Mouse (Mus musculus) urinary bladder, postnatal 25 days (tissue): Measurements from ENCODE around the gene 1700014D04Rik.
"Not testable (repeated sequence)": the region's sequence is repeated elsewhere in the genome, so short reads cannot be mapped to it uniquely, and the experiment has no call there.

Experiments
- DNase-seq: peaks from one replicate; pipeline ENCODE4 v3.0.0; 2022; ENCODE audit warnings: low spot score

1700014D04Rik gene

GRCm38 (mm10) chr13:59746711-59747110 lies at the start of gene 1700014D04Rik:
1700014D04Rik (minus strand) TSS chr13:59746752.
- no peak for DNase-seq

- no peak for DNase-seq
Measured at GRCm38 (mm10) chr13:59795807-59796465, 49.4 kb upstream of the 1700014D04Rik start.

GRCm38 (mm10) chr13:59794786-59795185 lies 48.2 kb upstream of the 1700014D04Rik start:
- DNase-seq: no peak

GRCm38 (mm10) chr13:59782145-59782544 lies 35.6 kb upstream of the 1700014D04Rik start, which contains the start of gene Gm49354:
Gm49354 (minus strand) TSS chr13:59782245.
- DNase-seq: no peak

GRCm38 (mm10) chr13:59779744-59780264 lies 33.3 kb upstream of the 1700014D04Rik start:
- not testable (repeated sequence) for DNase-seq

- no peak for DNase-seq
Measured at GRCm38 (mm10) chr13:59779213-59779612, 32.7 kb upstream of the 1700014D04Rik start.

- DNase-seq: no peak
Measured at GRCm38 (mm10) chr13:59775168-59775567, 28.6 kb upstream of the 1700014D04Rik start.

- peak; percentile 47 for DNase-seq
Measured at GRCm38 (mm10) chr13:59771257-59771656, 24.7 kb upstream of the 1700014D04Rik start.

- DNase-seq: no peak
Measured at GRCm38 (mm10) chr13:59770847-59771246, 24.3 kb upstream of the 1700014D04Rik start.

GRCm38 (mm10) chr13:59770164-59770562 lies 23.6 kb upstream of the 1700014D04Rik start:
- DNase-seq: peak; percentile 68

GRCm38 (mm10) chr13:59769296-59770163 lies 23.0 kb upstream of the 1700014D04Rik start, which contains the start of gene Isca1:
Isca1 (minus strand) TSS chr13:59769810.
- peak; percentile 99 for DNase-seq

GRCm38 (mm10) chr13:59768531-59768930 lies 22.0 kb upstream of the 1700014D04Rik start:
- DNase-seq: no peak

GRCm38 (mm10) chr13:59766786-59767515 lies 20.4 kb upstream of the 1700014D04Rik start:
- no peak for DNase-seq

GRCm38 (mm10) chr13:59762791-59763190 lies 16.2 kb upstream of the 1700014D04Rik start:
- DNase-seq: no peak

GRCm38 (mm10) chr13:59756906-59757305 lies 10.4 kb upstream of the 1700014D04Rik start:
- DNase-seq: no peak

- DNase-seq: no peak
Measured at GRCm38 (mm10) chr13:59750310-59750709, 3.8 kb upstream of the 1700014D04Rik start.

GRCm38 (mm10) chr13:59746164-59746563 lies 388 bp downstream of the 1700014D04Rik start:
- DNase-seq: no peak

- DNase-seq: no peak
Measured at GRCm38 (mm10) chr13:59745462-59745861, 1.1 kb downstream of the 1700014D04Rik start.

GRCm38 (mm10) chr13:59741697-59742096 lies 4.9 kb downstream of the 1700014D04Rik start:
- no peak for DNase-seq

- DNase-seq: no peak
Measured at GRCm38 (mm10) chr13:59741096-59741495, 5.5 kb downstream of the 1700014D04Rik start.

GRCm38 (mm10) chr13:59739397-59739796 lies 7.2 kb downstream of the 1700014D04Rik start:
- DNase-seq: no peak

GRCm38 (mm10) chr13:59738455-59738854 lies 8.1 kb downstream of the 1700014D04Rik start:
- no peak for DNase-seq
